Mouse (Mus musculus) CH12.LX (cell line): ENCODE measurements at regions not wholly inside any gene's neighbourhood (a gene's known extent, or its start where the extent isn't known, plus 50 kb on each side); places are given as distances from the start of the nearest gene placed in this dataset.

Experiments
- DNase-seq: peaks from one replicate; pipeline ENCODE4 v3.0.0-alpha.2; 2013; ENCODE audit errors: extremely low read depth
- H3K27ac ChIP-seq: 2 replicates; pipeline ENCODE4 v1.5.1; 2012; ENCODE audit warnings: low read depth, mild to moderate bottlenecking, control low read depth, moderate library complexity; ENCODE audit not compliant: insufficient read depth
- H3K27me3 ChIP-seq: replicated peaks from 2 replicates; pipeline ENCODE3; 2012; ENCODE audit warnings: inconsistent platforms
- H3K36me3 ChIP-seq, 2 experiments: replicated peaks in 1 of 2; 2 replicates each; pipeline versions ENCODE3 to v1.6.1; 2012; ENCODE audit warnings: inconsistent platforms in 1 of 2, low read length in 1 of 2, mild to moderate bottlenecking in 1 of 2, mixed read lengths in 1 of 2, moderate library complexity in 1 of 2; ENCODE audit not compliant: control insufficient read depth in 1 of 2, insufficient read depth in 1 of 2
- H3K4me1 ChIP-seq, 2 experiments: 2 replicates each; pipeline ENCODE4 v1.6.1; 2012; ENCODE audit warnings: inconsistent platforms in 1 of 2, moderate library complexity in 1 of 2; ENCODE audit not compliant: insufficient read depth in 2 of 2, control insufficient read depth in 1 of 2
- H3K4me2 ChIP-seq: 2 replicates; pipeline ENCODE4 v1.6.1; 2012; ENCODE audit warnings: low read depth, mild to moderate bottlenecking, control low read depth; ENCODE audit not compliant: poor library complexity, insufficient read depth, severe bottlenecking
- H3K4me3 ChIP-seq, 3 experiments: fragments of 150-350 bp in 1 of 3; sonication (generic) in 1 of 3; replicated peaks in 1 of 3; 2 replicates each; pipeline versions ENCODE3 to v1.5.1; 2011 to 2012; ENCODE audit warnings: low read depth in 2 of 3, low read length in 2 of 3, mild to moderate bottlenecking in 2 of 3, moderate library complexity in 2 of 3, control low read depth in 1 of 3, improper control_type of control experiment in 1 of 3, inconsistent platforms in 1 of 3, mixed read lengths in 1 of 3; ENCODE audit not compliant: poor library complexity in 1 of 3
- H3K79me2 ChIP-seq: replicated peaks from 2 replicates; pipeline ENCODE4 v1.6.1; 2012; ENCODE audit warnings: mild to moderate bottlenecking, moderate library complexity; ENCODE audit not compliant: control insufficient read depth, poor library complexity, insufficient read depth, severe bottlenecking; ENCODE audit errors: extremely low read depth
- H3K9ac ChIP-seq: 2 replicates; pipeline ENCODE4 v1.6.1; 2012; ENCODE audit warnings: low read depth, mild to moderate bottlenecking, control low read depth, moderate library complexity; ENCODE audit not compliant: insufficient read depth
- H3K9me3 ChIP-seq: replicated peaks from 2 replicates; pipeline ENCODE3; 2012; ENCODE audit warnings: low read length, inconsistent platforms, mixed read lengths
- BHLHE40 ChIP-seq: IDR thresholded peaks from 2 replicates; pipeline ENCODE4 v1.6.1; 2011; ENCODE audit warnings: mild to moderate bottlenecking, low read depth, low read length, improper control_type of control experiment
- CTCF ChIP-seq, 2 experiments: IDR thresholded peaks in 1 of 2; conservative IDR thresholded peaks in 1 of 2; 2 replicates each; pipeline ENCODE4 v1.5.1; 2011 to 2012; ENCODE audit warnings: low read depth in 2 of 2, low read length in 2 of 2, improper control_type of control experiment in 1 of 2, inconsistent platforms in 1 of 2, mild to moderate bottlenecking in 1 of 2, moderate library complexity in 1 of 2
- ELF1 ChIP-seq: IDR thresholded peaks from 2 replicates; pipeline ENCODE4 v1.6.1; 2014; ENCODE audit warnings: low read depth, mild to moderate bottlenecking, inconsistent platforms, low read length, improper control_type of control experiment
- EP300 ChIP-seq: IDR thresholded peaks from 2 replicates; pipeline ENCODE4 v1.6.1; 2011; ENCODE audit warnings: low read length, improper control_type of control experiment
- ETS1 ChIP-seq: conservative IDR thresholded peaks from 2 replicates; pipeline ENCODE4 v1.6.1; 2012; ENCODE audit warnings: low read depth, mild to moderate bottlenecking, inconsistent platforms, low read length, improper control_type of control experiment, moderate library complexity
- HCFC1 ChIP-seq: IDR thresholded peaks from 2 replicates; pipeline ENCODE4 v1.6.1; 2012; ENCODE audit warnings: low read depth, mild to moderate bottlenecking, inconsistent platforms, low read length, improper control_type of control experiment
- JUND ChIP-seq: conservative IDR thresholded peaks from 2 replicates; pipeline ENCODE4 v1.6.1; 2011; ENCODE audit warnings: low read depth, low read length, improper control_type of control experiment
- KAT2A ChIP-seq: IDR thresholded peaks from 2 replicates; pipeline ENCODE4 v1.6.1; 2012; ENCODE audit warnings: low read length, improper control_type of control experiment, inconsistent platforms; ENCODE audit not compliant: insufficient replicate concordance
- MAFK ChIP-seq: IDR thresholded peaks from 2 replicates; pipeline ENCODE4 v1.6.1; 2011; ENCODE audit warnings: low read length, improper control_type of control experiment; ENCODE audit not compliant: insufficient replicate concordance
- MAX ChIP-seq: IDR thresholded peaks from 2 replicates; pipeline ENCODE4 v1.6.1; 2011; ENCODE audit warnings: low read length, improper control_type of control experiment
- MAZ ChIP-seq: IDR thresholded peaks from 2 replicates; pipeline ENCODE4 v1.6.1; 2012; ENCODE audit warnings: low read depth, mild to moderate bottlenecking, inconsistent platforms, low read length, improper control_type of control experiment, moderate library complexity
- MEF2A ChIP-seq: IDR thresholded peaks from 2 replicates; pipeline ENCODE4 v1.6.1; 2014; ENCODE audit warnings: low read depth, mild to moderate bottlenecking, inconsistent platforms, low read length, improper control_type of control experiment, borderline replicate concordance
- MXI1 ChIP-seq: IDR thresholded peaks from 2 replicates; pipeline ENCODE4 v1.6.1; 2011; ENCODE audit warnings: mild to moderate bottlenecking, low read depth, low read length, improper control_type of control experiment
- NELFE ChIP-seq: IDR thresholded peaks from 2 replicates; pipeline ENCODE4 v1.6.1; 2011; ENCODE audit warnings: low read depth, low read length, improper control_type of control experiment
- PAX5 ChIP-seq: IDR thresholded peaks from 2 replicates; pipeline ENCODE4 v1.6.1; 2012; ENCODE audit warnings: low read length, inconsistent platforms, mixed read lengths
- POLR2A ChIP-seq: IDR thresholded peaks from 2 replicates; pipeline ENCODE4 v1.6.1; 2011; ENCODE audit warnings: low read depth, mild to moderate bottlenecking, improper control_type of control experiment, low read length
- RAD21 ChIP-seq: IDR thresholded peaks from 2 replicates; pipeline ENCODE4 v1.6.1; 2011; ENCODE audit warnings: low read depth, mild to moderate bottlenecking, low read length, improper control_type of control experiment, moderate library complexity
- RCOR1 ChIP-seq: conservative IDR thresholded peaks from 2 replicates; pipeline ENCODE4 v1.6.1; 2012; ENCODE audit warnings: low read depth, mild to moderate bottlenecking, inconsistent platforms, low read length, improper control_type of control experiment
- SIN3A ChIP-seq: IDR thresholded peaks from 2 replicates; pipeline ENCODE4 v1.6.1; 2012; ENCODE audit warnings: low read length, improper control_type of control experiment, inconsistent platforms
- SMC3 ChIP-seq: IDR thresholded peaks from 2 replicates; pipeline ENCODE4 v1.6.1; 2011; ENCODE audit warnings: low read depth, low read length, improper control_type of control experiment
- TBP ChIP-seq: conservative IDR thresholded peaks from 2 replicates; pipeline ENCODE4 v1.6.1; 2011; ENCODE audit warnings: low read depth, low read length, improper control_type of control experiment
- TCF12 ChIP-seq: IDR thresholded peaks from 2 replicates; pipeline ENCODE4 v1.6.1; 2014; ENCODE audit warnings: low read depth, mild to moderate bottlenecking, inconsistent platforms, low read length, improper control_type of control experiment
- UBTF ChIP-seq: IDR thresholded peaks from 2 replicates; pipeline ENCODE4 v1.6.1; 2012; ENCODE audit warnings: low read depth, mild to moderate bottlenecking, inconsistent platforms, low read length, improper control_type of control experiment, moderate library complexity
- USF1 ChIP-seq: IDR thresholded peaks from 2 replicates; pipeline ENCODE4 v1.6.1; 2014; ENCODE audit warnings: low read depth, mild to moderate bottlenecking, inconsistent platforms, low read length, improper control_type of control experiment
- USF2 ChIP-seq: conservative IDR thresholded peaks from 2 replicates; pipeline ENCODE4 v1.6.1; 2011; ENCODE audit warnings: low read depth, low read length, improper control_type of control experiment
- ZC3H11A ChIP-seq: IDR thresholded peaks from 2 replicates; pipeline ENCODE4 v1.6.1; 2012; ENCODE audit warnings: low read depth, mild to moderate bottlenecking, inconsistent platforms, low read length, improper control_type of control experiment
- dilution Hi-C: fragments of 300-500 bp; cut with MboI; formaldehyde crosslinking; loops from 2 replicates; pipeline ENCODE4 v1.14.3; 2020; ENCODE audit warnings: low sequenced_read_pairs; ENCODE audit not compliant: extremely low pct_unique_long_range_greater_than_20kb, extremely low pct_ligation_motif_present
- in situ Hi-C: fragments of 300-500 bp; cut with MboI; formaldehyde crosslinking; loops from 3 replicates; pipeline ENCODE4 v1.14.3; 2019; ENCODE audit warnings: low sequenced_read_pairs, low pct_ligation_motif_present, low pct_unique_long_range_greater_than_20kb, mixed read lengths

DNA sequence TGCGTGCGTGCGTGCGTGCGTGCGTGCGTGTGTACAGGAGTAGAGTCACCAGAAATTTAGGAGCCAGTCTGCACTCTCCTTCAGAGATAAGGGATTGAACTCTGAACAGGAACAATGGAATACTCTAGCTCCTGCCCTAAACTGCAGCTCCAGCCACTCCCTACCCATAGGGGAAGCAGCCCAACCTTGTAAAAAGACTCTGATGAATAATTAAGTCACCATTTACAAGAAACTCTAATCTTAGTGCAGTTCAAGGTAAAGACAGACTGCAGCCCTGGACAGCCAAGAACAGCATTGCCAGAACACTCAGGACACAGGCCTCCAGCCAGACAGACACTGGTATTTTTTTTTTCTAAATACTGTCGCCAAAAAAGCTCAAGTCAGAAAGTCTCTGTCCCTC, 198.9 kb upstream of the Trib2 start:
- H3K36me3 ChIP-seq: no peaks in the 10 kb centered on the region
- no peaks in the 10 kb centered on the region for H3K79me2 ChIP-seq
- H3K9ac ChIP-seq: no peak overlapping the region
- H3K27me3 ChIP-seq: no peaks in the 10 kb centered on the region
- H3K9me3 ChIP-seq: no peaks in the 10 kb centered on the region
- DNase-seq: no peak
- no peak overlapping the region for H3K4me3 ChIP-seq
- H3K4me1 ChIP-seq: peaks cover 0 to 8% of the 10 kb centered on the region in 2 experiments; a peak in 1 of 4 replicates
- in situ Hi-C loops: no loop called here
- no peak overlapping the region for H3K27ac ChIP-seq
- dilution Hi-C loops: no loop called here
- H3K4me2 ChIP-seq: no peak overlapping the region
- no peak for TF ChIP-seq JUND
- no peak for TF ChIP-seq USF2
- no peak for TF ChIP-seq ETS1
- TF ChIP-seq TCF12: no peak
- TF ChIP-seq USF1: no peak
- no peak for TF ChIP-seq EP300
- TF ChIP-seq SMC3: no peak
- no peak for TF ChIP-seq MXI1
- no peak for TF ChIP-seq UBTF
- no peak for TF ChIP-seq RAD21
- TF ChIP-seq SIN3A: no peak
- TF ChIP-seq ZC3H11A: no peak
- TF ChIP-seq PAX5: no peak
- no peak for TF ChIP-seq MAZ
- no peak for TF ChIP-seq POLR2A
- no peak for TF ChIP-seq MAFK
- TF ChIP-seq HCFC1: no peak

- H3K4me3 ChIP-seq: no peak overlapping the region
- H3K27ac ChIP-seq: no peak overlapping the region
- no peak overlapping the region for H3K9ac ChIP-seq
- no peaks in the 10 kb centered on the region for H3K9me3 ChIP-seq
- no peak overlapping the region for H3K4me2 ChIP-seq
- in situ Hi-C loops: no loop called here
- H3K4me1 ChIP-seq: peaks cover 0 to 12% of the 10 kb centered on the region in 2 experiments; a peak in 2 of 4 replicates
- H3K36me3 ChIP-seq: no peaks in the 10 kb centered on the region
- DNase-seq: no peak
- no peaks in the 10 kb centered on the region for H3K79me2 ChIP-seq
- dilution Hi-C loops: no loop called here
- TF ChIP-seq MEF2A (no peak), TBP (no peak), MAX (no peak), ELF1 (no peak), TCF12 (no peak), KAT2A (no peak), BHLHE40 (no peak), RCOR1 (no peak), CTCF (conservative IDR thresholded peaks at IDR 0.05 in 1 of 2, IDR thresholded peaks at IDR 0.05 in 1 of 2; ENCODE audit: low read depth in 2 of 2, low read length in 2 of 2) (no peak), NELFE (no peak), ETS1 (no peak)
- no peaks in the 10 kb centered on the region for H3K27me3 ChIP-seq
These were observed 198.0 kb upstream of the Trib2 start for GRCm38 (mm10) chr12:16014679-16015078.
